Mouse (Mus musculus) lung, adult 2 months (tissue): ENCODE measurements at regions not wholly inside any gene's neighbourhood (a gene's known extent, or its start where the extent isn't known, plus 50 kb on each side); places are given as distances from the start of the nearest gene placed in this dataset.

ENCODE experiments used
- CTCF ChIP-seq: fragments of 200-500 bp; IDR thresholded peaks from 2 replicates; pipeline ENCODE4 v1.5.1; 2011; ENCODE audit warnings: mild to moderate bottlenecking, low read length, control low read depth; ENCODE audit not compliant: insufficient read depth
- POLR2A ChIP-seq: fragments of 200-500 bp; IDR thresholded peaks from 2 replicates; pipeline ENCODE4 v1.6.1; 2011; ENCODE audit warnings: low read depth, mild to moderate bottlenecking, control low read depth, low read length, borderline replicate concordance; ENCODE audit errors: extremely low read depth

DNA sequence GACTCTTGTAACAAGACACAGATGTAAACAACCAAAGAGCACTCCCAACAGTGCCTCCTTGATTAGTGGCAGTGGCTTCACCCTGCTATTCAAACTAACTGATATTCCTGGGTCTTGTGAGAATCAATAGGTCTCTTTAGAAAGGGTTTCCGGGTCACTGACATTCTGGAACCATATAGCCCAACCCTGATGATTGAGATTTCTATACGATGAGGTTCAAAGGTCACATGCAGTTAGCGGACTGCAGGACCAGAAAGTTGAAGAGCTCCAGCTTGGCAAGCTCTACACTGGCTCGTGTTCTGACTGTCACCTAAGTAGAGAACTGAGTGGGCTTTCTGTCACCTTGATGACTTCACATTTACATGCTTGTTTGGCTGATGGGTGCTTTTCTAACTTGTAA is 235.4 kb upstream of the Meis1 start:
- TF ChIP-seq CTCF (no peak), POLR2A (no peak)
